Mouse (Mus musculus) midbrain, embryonic 16.5 days (tissue): Measurements from ENCODE around the gene Cyp17a1. TPM values are rescaled to one million over a fixed set of nuclear protein-coding genes. Genes with fewer than 3 reads are reported as not detected.

Experiments used
- ATAC-seq: fragments of 200-750 bp; cut with Nextera tagmentation; 2 replicates; pipeline ENCODE4 v1.8.0; 2017; ENCODE audit warnings: moderate TSS enrichment
- H3K27ac ChIP-seq: fragments of 300-500 bp; sonication (generic); 2 replicates; pipeline ENCODE4 v1.5.1; 2014; ENCODE audit warnings: mild to moderate bottlenecking, low read length, mixed read lengths
- H3K27me3 ChIP-seq: fragments of 300-500 bp; sonication (generic); 2 replicates; pipeline ENCODE4 v1.6.1; 2014; ENCODE audit warnings: low read depth, low read length, mixed read lengths; ENCODE audit not compliant: control insufficient read depth, insufficient read depth
- H3K36me3 ChIP-seq: fragments of 300-500 bp; sonication (generic); 2 replicates; pipeline ENCODE4 v1.6.1; 2014; ENCODE audit warnings: mild to moderate bottlenecking, low read length, moderate library complexity, mixed read lengths; ENCODE audit not compliant: control insufficient read depth, insufficient read depth
- H3K4me1 ChIP-seq: fragments of 300-500 bp; sonication (generic); 2 replicates; pipeline ENCODE4 v1.6.1; 2014; ENCODE audit warnings: mild to moderate bottlenecking, low read length, mixed read lengths; ENCODE audit not compliant: control insufficient read depth, insufficient read depth
- H3K4me2 ChIP-seq: fragments of 300-500 bp; sonication (generic); 2 replicates; pipeline ENCODE4 v1.6.1; 2014; ENCODE audit warnings: mild to moderate bottlenecking, low read length, mixed read lengths
- H3K4me3 ChIP-seq: fragments of 300-500 bp; sonication (generic); 2 replicates; pipeline ENCODE4 v1.5.1; 2014; ENCODE audit warnings: low read depth, mild to moderate bottlenecking, low read length, moderate library complexity, mixed read lengths
- H3K9ac ChIP-seq: fragments of 300-500 bp; sonication (generic); 2 replicates; pipeline ENCODE4 v1.6.1; 2014; ENCODE audit warnings: low read depth, low read length, mixed read lengths
- H3K9me3 ChIP-seq: fragments of 300-500 bp; sonication (generic); replicated peaks from 2 replicates; pipeline ENCODE4 v1.6.1; 2014; ENCODE audit warnings: mild to moderate bottlenecking, low read length, mixed read lengths; ENCODE audit not compliant: control insufficient read depth, poor library complexity, severe bottlenecking
- WGBS: fragments of 180-500 bp; shearing (Covaris S2); extraction: QIAGEN DNeasy Blood & Tissue Kit; methylation state at CpG from one replicate; pipeline ENCODE4 v1.1.7; 2014; 5-methylcytosine and 5-hydroxymethylcytosine counted together
- polyA plus RNA-seq: library from polyadenylated mRNA; unstranded; fragments of >200 nt; fragmentation: Nextera tagmentation; extraction: Ambion mirVana; gene quantifications from 2 replicates; pipeline ENCODE4 v1.2.1, GENCODE M21; 2015

Gene Cyp17a1
- polyA plus RNA-seq, 1 experiment from 2014 or later: not detected

GRCm38 (mm10) chr19:46689460-46690372 is 16.7 kb upstream of the Cyp17a1 start, which contains the start of gene Borcs7:
TSS of gene Borcs7 (plus strand) at chr19:46689906.
- no peaks in the 10 kb centered on the region for H3K27me3 ChIP-seq
- H3K4me1 ChIP-seq: peaks cover 10% of the 10 kb centered on the region; the same call in 1 of the 2 replicates
- peak within 1 kb of the TSS; percentile 56 for H3K4me2 ChIP-seq
- peak within 1 kb of the TSS; percentile 95 for H3K27ac ChIP-seq
- no peaks in the 10 kb centered on the region for H3K36me3 ChIP-seq
- peak within 1 kb of the TSS; percentile 71 for H3K4me3 ChIP-seq
- H3K9me3 ChIP-seq: no peaks in the 10 kb centered on the region
- peak; percentile 95 for ATAC-seq
- peak within 1 kb of the TSS; percentile 92 for H3K9ac ChIP-seq
- WGBS: 3% methylated on average over 44 of the region's 44 CpGs

DNA sequence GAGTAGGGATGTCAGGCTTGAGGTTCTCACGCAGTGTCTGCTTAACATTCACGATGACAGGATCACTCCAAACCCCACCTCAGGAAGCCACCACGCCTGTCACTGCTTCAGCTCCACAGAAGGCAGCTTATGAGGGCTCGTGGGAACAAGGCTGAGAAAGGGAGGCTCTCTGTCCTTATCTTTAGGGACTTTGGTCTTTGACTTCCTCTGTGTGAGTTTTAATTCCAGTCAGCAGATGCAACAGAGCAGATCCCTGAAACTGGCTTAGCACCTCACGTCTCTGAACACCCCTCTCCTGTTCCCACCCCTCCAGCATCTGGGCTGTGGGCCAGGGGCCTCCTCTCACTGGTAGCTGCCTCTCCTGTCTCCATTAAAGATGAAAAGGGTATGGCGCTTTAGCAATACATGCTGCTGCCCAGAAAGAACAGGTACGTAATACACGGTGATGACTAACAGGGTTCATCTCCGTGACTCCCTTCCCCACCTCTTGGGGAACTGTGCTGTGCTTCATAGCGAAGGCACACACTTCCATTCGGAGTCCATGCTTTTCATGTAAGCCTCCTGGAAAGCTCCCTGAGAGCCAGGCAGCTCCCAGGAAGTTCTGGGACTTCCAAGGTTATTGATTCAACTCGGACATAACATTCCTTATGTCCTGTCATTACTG is 6.9 kb upstream of the Cyp17a1 start:
- WGBS: 69% methylated on average over 12 of the region's 12 CpGs

DNA sequence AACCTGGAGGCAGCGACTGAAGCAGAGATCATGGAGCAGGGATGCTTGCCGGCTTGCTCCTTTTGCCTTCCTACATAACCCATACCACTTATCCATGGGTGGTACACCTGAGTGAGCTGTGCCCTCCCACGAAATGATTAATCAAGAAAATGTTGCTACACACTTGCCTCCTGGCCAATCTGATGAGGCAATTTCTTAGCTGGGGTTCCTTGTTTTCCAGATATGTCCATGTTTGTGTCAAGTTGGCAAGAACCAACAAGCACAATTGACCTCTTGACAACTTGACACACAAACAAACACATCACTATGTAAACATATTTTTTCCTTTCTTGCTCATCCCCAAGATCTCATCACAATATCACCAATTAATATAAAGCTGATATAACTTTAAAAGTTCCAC is 2.7 kb upstream of the Cyp17a1 start:
- ATAC-seq: no peak
- no peak overlapping the region for H3K27ac ChIP-seq
- 80% methylated on average over 3 of the region's 3 CpGs for WGBS
- no peaks in the 10 kb centered on the region for H3K4me1 ChIP-seq
- no peaks in the 10 kb centered on the region for H3K36me3 ChIP-seq
- no peaks in the 10 kb centered on the region; the same call in 1 of the 2 replicates for H3K27me3 ChIP-seq
- no peak overlapping the region for H3K9ac ChIP-seq
- no peak overlapping the region for H3K4me3 ChIP-seq
- H3K9me3 ChIP-seq: no peaks in the 10 kb centered on the region
- H3K4me2 ChIP-seq: no peak overlapping the region

More for the DNA sequence above, 6.9 kb upstream of the Cyp17a1 start:
- Histone ChIP-seq H3K27ac (no peak overlapping the region), H3K36me3 (no peaks in the 10 kb centered on the region), H3K4me3 (no peak overlapping the region), H3K4me1 (no peaks in the 10 kb centered on the region), H3K27me3 (no peaks in the 10 kb centered on the region), H3K4me2 (no peak overlapping the region), H3K9ac (no peak overlapping the region), H3K9me3 (no peaks in the 10 kb centered on the region)
- ATAC-seq: no peak

- Histone ChIP-seq H3K4me1 (peaks cover under 1% of the 10 kb centered on the region; the same call in 1 of the 2 replicates), H3K4me3 (no peak overlapping the region), H3K27ac (no peak overlapping the region), H3K9me3 (no peaks in the 10 kb centered on the region), H3K36me3 (no peaks in the 10 kb centered on the region), H3K27me3 (no peaks in the 10 kb centered on the region; the same call in 1 of the 2 replicates), H3K4me2 (no peak overlapping the region), H3K9ac (no peak overlapping the region)
- peak; percentile 81; the same call in 1 of the 2 replicates for ATAC-seq
- WGBS: 27% methylated on average over 13 of the region's 13 CpGs
These were observed 2.3 kb downstream of the Cyp17a1 start for GRCm38 (mm10) chr19:46670691-46671090.

GRCm38 (mm10) chr19:46669802-46670201 is 3.2 kb downstream of the Cyp17a1 start:
- no peak overlapping the region for H3K27ac ChIP-seq
- no peaks in the 10 kb centered on the region for H3K36me3 ChIP-seq
- no peak for ATAC-seq
- no peak overlapping the region for H3K4me3 ChIP-seq
- H3K9me3 ChIP-seq: no peaks in the 10 kb centered on the region
- WGBS: 88% methylated on average over 5 of the region's 5 CpGs
- no peak overlapping the region for H3K4me2 ChIP-seq
- peaks cover 3% of the 10 kb centered on the region; the same call in 1 of the 2 replicates for H3K4me1 ChIP-seq
- no peak overlapping the region for H3K9ac ChIP-seq
- H3K27me3 ChIP-seq: no peaks in the 10 kb centered on the region; the same call in 1 of the 2 replicates

DNA sequence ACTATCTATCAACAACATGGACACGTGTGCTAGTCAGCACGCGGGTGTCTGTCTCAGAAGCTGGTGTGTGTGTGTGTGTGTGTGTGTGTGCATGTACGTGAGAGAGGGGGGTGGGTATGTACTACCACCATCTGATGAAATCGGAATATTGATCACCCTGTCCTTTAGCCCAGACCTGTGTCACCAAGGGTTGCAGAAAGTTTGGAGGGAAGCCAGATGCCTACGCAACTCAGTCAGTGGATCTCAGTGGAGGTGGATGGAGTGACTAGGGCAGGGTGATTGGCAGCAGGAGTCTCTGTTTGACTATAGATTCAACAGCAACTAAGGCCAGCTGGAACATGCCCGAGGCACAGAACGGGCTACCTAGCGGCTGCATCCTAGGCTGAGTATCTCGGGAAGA is 4.7 kb downstream of the Cyp17a1 start:
- Histone ChIP-seq H3K4me3 (no peak overlapping the region), H3K9me3 (no peaks in the 10 kb centered on the region), H3K27me3 (no peaks in the 10 kb centered on the region; the same call in 1 of the 2 replicates), H3K9ac (no peak overlapping the region), H3K4me1 (peaks cover 3% of the 10 kb centered on the region; the same call in 1 of the 2 replicates), H3K4me2 (no peak overlapping the region), H3K27ac (no peak overlapping the region), H3K36me3 (no peaks in the 10 kb centered on the region)
- ATAC-seq: no peak
- WGBS: 88% methylated on average over 10 of the region's 10 CpGs

DNA sequence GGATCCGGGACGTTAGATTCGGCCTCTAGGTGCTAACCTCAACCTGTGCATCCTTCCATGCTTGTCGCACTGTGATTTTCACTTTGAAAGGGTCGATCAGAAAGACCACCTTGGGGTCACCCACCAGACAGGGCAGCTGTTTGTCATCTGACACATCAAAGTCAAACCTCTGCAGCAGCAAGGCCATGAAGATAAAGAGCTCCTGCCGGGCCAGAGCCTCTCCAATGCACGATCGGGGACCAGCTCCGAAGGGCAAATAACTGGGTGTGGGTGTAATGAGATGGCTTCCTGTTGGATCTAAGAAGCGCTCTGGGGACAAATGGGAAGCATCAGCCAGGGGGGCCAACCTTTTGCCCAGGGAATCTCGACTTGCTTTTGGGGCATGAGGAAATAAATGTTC is 5.7 kb downstream of the Cyp17a1 start:
- ATAC-seq: no peak
- Histone ChIP-seq H3K4me3 (no peak overlapping the region), H3K4me1 (peaks cover 3% of the 10 kb centered on the region; the same call in 1 of the 2 replicates), H3K9me3 (no peaks in the 10 kb centered on the region), H3K9ac (no peak overlapping the region), H3K27me3 (no peaks in the 10 kb centered on the region; the same call in 1 of the 2 replicates), H3K4me2 (no peak overlapping the region), H3K36me3 (no peaks in the 10 kb centered on the region), H3K27ac (no peak overlapping the region)
- WGBS: 63% methylated on average over 11 of the region's 11 CpGs

- no peaks in the 10 kb centered on the region; the same call in 1 of the 2 replicates for H3K27me3 ChIP-seq
- no peak for ATAC-seq
- WGBS: 39% methylated on average over 7 of the region's 7 CpGs
These were observed 7.5 kb downstream of the Cyp17a1 start for GRCm38 (mm10) chr19:46665474-46665873.

More at GRCm38 (mm10) chr19:46665474-46665873, 7.5 kb downstream of the Cyp17a1 start:
- H3K27ac ChIP-seq: no peak overlapping the region
- H3K9me3 ChIP-seq: no peaks in the 10 kb centered on the region
- H3K36me3 ChIP-seq: no peaks in the 10 kb centered on the region
- no peak overlapping the region for H3K9ac ChIP-seq
- peaks cover 3% of the 10 kb centered on the region; the same call in 1 of the 2 replicates for H3K4me1 ChIP-seq
- no peak overlapping the region for H3K4me3 ChIP-seq
- H3K4me2 ChIP-seq: no peak overlapping the region
